Mouse (Mus musculus) monocyte, adult 5-6 weeks (primary cell): Measurements from ENCODE around the gene Gnb5. TPM values are rescaled to one million over a fixed set of nuclear protein-coding genes. Genes with fewer than 3 reads are reported as not detected.
A peak's percentile ranks its signal among the peaks of the same experiment; 100 is the strongest.

Experiments
- ATAC-seq: fragments of 153-309, 156-312 bp; replicated peaks from 2 replicates; pipeline ENCODE4 v1.8.0; 2017; ENCODE audit warnings: mild to moderate bottlenecking; ENCODE audit not compliant: low TSS enrichment, insufficient number of reproducible peaks, severe bottlenecking, poor library complexity, low FRiP score
- total RNA-seq: library from RNA; stranded (forward); fragments of 200-1000, 200-491, 200-594 nt; gene quantifications from 3 replicates; pipeline ENCODE4 v1.2.3, GENCODE M21; 2017

Gnb5 gene
- total RNA-seq: 2.0 to 5.4 TPM (median 4.1 TPM) in 3 replicates

DNA sequence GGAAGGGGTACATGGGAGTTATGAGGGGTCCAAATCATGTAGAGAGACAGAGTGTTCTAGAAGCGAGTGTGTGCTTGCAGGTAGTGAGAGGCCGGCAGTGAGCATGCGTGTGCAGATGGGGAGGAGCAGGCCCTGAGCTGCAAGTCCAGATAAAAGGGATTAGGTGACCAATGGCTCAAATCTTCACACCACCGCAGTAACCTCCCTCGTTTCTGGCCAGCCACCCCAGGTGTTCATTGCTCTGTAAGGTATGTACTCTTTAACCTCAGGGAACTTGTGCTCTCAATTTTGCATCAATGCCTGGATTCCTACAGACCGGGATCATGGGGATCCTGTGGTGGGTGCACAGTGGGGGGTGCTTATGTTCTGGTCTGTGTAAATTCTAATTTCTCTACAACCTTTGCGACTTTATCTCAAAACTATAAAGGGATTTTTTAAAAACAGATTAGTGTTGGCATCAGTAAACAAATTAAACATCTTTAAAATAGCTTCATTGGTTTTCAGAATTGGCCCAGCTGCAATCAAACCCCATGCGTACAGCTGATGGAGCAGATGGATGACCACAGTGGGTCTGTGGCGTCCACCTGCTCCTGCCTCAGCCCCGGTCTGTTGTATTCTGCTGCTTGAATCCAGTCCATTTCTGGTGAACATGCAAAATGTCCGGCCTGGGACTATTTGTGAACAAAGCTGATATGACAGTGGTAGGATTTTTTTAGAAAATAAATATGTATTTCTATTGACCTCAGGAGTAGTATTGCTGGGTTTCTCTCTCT, at the start of gene Gnb5:
Gene Gnb5 (plus strand): TSS at position 163 of the 773 bp plus-strand sequence.
- no peak for ATAC-seq

DNA sequence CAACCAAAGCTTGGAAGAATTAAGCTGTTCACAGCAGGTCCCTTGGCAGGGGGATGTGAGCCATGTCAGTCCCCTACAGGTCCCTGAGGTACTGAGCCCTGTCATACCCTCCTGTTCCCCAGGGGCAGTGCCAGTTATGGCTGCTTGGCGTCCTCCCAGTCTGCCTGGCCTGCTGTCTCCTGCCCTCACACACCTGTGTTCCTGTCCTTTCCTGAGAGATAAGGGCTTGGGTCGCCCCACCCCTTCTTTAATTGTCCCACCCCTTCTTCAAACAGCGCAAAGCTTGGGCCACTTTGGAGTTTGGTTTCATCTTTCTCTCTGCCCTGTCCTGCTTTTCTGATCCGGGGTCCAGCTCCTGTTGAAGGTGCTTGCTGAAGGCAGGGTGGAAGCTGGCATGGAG, 47.3 kb upstream of the Gnb5 start:
- ATAC-seq: no peak

DNA sequence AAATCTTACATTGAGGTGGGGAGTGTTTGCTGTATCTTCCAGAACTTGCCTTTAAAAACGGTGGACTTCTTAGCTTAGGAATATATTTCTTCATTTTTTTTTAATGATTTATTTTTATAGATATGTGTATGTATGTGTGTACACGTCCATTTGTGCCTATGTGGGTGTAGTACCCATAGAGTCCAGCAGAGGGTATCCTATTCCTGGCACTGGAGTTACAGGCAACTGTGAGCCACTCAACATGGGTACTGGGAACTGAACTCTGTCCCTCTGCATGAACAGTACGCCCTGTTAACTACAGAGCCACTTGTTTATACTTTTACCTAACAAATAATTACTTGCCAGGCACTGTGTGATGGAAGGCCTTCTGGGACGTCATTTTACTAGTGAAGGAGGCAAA, 46.4 kb upstream of the Gnb5 start:
- no peak for ATAC-seq

DNA sequence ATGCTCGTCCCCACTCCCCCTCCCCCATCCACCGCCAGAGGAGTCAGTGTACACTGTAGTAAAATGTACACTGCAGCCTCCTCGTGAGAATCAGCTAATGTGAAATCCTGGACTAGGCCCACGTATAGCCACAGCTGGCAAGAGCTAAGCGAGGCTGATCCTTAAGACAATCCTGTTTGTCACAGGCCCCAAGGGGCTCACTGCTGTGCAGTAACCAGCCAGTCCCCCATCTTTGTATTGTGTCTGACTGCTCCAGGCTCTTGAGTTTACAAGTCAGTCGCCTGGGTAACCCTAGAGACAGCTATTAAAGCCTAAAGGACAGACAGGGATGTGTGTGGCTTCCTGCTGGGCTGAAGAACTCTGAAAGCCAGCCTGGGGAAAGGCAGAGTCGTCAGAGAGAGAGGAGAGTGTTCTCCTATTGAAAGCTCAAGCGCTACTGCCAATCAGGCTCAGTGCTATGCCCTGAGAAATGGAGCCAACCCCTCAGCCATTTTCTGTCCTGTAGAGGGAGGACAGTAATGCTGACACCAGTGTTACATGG, 44.7 kb upstream of the Gnb5 start:
- no peak for ATAC-seq

DNA sequence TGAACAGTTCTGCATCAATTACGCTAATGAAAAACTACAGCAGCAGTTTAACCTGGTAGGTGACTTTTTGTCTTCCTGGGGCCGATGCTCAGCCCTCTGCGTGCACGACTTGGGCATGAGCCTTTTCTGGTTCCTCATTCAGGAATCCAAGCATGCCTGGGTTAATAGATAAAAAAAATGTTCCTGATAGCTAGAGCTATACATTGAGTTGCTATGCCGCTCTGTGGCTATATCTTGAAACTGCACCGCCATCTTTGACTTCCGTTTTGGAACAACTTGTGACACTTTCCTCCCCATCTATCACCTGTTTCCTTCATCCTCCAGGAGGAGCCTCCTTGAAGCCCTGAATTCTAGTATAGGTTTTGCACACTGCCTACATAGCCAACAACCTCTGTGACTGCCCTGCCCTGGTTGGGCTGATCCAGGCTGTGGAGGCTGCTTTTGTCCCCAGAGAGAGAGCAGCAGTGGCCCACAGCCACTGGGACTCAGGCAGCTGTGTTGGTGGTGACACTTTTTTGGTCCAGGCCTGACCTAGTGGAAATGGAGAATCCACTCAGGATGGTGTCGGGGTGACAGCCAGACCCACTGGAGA, 43.8 kb upstream of the Gnb5 start:
- ATAC-seq: no peak

DNA sequence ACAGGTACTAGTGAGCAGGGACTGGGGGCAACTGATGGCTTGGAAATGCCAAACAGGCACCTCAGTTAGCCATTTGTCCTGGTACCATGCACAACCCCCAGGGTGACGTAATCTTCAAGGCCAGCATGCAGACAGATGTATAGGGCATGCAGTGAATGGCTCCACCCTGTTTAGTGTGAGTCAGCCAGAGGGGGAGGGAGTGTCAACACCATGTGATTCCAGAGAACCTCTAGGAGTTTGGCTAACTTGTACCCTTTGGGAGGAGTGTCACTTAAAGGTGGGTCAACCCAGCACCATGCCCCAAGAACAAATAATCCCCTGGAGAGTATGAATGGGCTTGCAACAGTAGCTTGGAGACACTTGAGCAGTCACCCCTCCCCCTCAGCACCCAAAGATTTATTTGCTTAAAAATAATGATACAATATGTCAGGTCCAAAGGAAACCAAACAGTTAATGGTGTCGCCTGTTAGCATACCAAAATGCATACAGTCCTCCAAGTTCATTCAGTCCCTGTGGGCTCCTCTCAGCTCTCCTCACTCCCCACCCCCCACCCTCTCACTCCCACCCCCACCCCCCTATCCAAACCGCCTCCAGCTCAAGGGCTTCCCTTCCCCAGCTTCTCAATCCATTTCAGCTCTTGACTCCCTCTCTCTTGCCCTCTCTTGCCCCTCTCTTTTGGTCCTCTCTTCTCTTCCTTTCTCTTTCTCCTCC, 41.9 kb upstream of the Gnb5 start:
- no peak for ATAC-seq

DNA sequence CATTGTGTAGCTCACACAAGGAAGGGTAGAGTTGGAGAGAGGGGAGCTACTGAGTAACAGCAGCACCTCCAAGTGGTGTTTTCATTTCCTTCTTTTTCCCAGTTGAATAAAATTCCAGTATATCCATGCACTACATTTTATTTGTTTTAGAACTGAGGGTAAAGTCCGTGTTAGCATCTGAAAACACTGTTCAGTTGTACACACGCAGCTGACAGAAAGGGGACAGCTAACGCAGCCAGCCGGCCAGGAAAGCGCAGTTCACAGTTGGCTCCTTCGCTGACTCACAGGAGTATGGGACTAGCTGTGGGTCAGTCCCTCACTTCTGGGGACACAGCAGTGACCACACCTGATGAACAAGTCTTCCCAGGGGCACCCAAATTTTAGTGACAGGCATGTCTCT, 38.9 kb upstream of the Gnb5 start:
- ATAC-seq: no peak

DNA sequence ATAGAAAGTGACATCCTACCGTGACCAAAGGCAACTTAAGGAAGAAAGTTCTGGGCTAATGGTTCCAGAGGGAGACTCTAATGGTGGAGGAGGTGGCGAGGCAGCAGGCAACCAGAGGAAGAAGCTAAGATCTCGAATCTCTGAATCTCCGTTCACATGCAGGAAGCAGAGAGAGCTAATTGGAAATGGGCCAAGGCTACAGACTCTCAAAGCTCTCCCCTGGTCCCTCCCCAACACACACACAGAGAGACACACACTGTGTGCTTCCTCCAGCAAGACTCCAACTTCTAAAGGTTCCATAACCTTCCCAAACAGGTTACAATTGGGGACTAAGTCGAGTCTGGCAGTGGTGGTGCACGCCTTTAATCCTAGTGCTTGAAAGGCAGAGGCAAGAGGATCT, 35.7 kb upstream of the Gnb5 start:
- ATAC-seq: no peak

DNA sequence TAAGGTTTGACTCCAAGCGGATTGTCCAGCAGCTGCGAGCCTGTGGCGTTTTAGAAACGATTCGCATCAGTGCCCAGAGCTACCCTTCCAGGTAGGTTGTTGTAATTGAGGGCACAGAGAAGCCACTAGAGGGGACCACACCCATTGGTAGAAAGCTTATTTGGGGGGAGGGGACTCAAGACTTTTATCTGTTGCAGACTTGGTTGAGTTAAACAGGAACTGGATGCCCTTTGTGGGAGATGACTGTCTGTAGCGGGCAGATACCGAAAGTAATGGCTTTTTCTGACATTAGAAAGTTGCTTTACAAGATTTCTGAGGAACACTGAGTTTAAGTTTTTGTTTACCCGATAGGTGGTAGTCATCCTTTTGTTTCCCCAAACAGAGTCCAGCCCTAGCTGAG, 34.5 kb upstream of the Gnb5 start:
- no peak for ATAC-seq

DNA sequence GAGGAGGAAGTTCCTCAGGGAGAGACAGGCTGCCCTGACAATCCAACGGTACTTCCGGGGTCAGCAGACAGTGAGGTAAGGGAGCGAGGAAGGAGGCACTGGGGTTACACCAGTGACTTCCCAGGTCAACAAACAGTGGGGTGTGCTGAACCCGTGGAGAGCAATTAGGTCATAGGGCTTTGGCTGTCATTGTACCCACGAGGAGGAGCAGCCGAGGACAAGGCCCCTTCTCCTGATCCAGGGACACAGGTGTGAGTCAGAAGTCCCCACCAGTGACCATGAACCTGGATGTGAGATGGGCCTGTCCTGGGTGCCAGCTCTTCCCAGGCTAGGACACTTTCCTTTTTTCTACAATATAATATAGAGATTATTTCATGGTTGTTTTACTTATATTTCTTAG, 32.4 kb upstream of the Gnb5 start:
- no peak for ATAC-seq

DNA sequence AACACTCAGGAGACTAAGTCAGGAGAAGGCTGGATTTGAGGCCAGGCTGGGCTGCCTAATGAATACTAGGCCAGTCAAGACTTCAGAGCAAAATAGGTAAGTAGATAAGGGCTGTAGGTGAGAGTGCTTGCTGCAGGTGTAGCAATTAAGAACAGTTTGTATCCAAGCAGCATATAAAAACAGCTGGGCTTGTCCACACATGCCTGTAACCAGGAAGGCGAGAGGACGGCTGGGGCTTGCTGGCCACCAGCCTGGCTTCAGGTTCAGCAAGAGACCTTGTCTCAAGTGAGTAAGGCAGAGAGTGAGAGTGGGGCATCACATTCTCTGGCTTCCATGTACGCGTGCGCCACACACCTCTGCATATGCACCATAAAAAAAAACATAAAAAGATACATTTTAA, 31.6 kb upstream of the Gnb5 start:
- ATAC-seq: no peak

DNA sequence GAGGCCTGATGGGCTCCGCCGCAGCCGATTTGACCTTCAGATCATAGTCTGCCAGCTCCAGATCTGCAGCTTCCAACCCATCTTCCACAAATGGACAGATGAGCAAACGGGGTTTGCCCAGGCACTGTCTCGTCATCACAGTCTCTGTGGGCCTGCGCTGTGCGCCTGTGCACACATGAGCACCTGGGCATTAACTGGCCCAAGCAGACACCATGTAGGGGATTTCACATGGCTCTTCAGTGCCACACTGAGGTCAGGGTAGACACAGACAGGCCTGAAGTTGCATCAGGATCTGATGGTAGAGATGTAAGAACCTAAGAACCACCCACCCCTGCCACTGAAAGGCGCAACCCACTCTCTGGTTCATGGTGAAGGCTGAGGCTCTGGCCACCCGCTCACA, 31.0 kb upstream of the Gnb5 start:
- ATAC-seq: no peak

DNA sequence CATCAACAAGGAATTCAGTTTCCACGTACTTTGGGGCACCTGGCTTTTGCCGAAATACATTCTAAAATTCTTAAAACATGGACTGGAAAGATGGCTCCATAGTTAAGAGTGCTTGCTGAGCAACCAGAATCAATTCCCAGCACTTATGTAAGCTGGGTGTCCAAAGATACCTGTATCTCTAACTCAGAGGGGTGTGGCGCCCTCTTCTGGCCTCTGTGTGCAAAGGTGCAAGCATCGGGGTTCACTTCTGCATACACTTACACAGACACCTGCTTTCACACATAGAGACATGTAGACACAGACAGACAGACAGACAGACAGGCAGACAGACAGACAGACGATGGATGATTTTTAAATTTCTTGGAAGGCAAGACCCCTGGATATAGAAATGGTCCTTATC, 25.3 kb upstream of the Gnb5 start:
- peak; percentile 33; the same call in 1 of the 2 replicates for ATAC-seq

DNA sequence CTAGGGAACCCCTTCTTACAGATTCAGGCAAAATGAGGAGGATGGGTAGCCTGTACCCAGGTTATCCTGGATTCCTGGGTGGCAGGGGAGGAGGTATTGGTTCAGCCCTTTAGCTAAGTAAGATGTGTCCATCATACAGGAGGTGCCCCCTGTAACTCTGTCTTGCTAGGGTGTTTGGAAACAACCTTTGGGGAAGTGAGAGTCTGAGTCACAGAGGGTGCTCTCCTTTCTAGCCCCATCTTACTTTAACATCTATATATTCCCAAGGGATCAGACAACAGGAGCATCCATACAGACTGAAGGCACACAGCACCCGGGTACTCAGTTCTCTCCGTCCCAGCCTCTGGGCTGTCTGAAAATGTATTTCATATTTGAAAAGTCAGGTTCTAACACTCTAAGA, 23.9 kb upstream of the Gnb5 start:
- ATAC-seq: no peak

DNA sequence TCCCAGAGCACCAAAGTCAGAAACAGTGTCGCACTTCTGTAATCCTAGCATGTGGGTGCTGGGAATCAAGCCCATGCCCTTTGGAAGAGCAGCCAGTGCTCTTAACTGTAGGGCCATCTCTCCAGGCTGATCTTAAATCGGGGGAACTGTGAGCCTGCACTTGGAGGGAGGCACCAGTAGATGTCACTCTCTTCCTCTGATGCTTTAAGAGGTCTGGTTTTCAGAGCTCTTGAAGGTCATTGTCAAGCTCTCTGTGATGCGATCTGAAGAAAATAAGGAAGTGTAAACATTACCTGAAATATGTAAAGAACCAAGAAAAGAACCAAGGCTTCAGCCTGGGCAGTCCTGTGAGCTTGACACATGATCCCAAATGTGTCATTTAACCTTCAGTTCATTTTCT, 23.3 kb upstream of the Gnb5 start:
- ATAC-seq: no peak; the same call in 1 of the 2 replicates

DNA sequence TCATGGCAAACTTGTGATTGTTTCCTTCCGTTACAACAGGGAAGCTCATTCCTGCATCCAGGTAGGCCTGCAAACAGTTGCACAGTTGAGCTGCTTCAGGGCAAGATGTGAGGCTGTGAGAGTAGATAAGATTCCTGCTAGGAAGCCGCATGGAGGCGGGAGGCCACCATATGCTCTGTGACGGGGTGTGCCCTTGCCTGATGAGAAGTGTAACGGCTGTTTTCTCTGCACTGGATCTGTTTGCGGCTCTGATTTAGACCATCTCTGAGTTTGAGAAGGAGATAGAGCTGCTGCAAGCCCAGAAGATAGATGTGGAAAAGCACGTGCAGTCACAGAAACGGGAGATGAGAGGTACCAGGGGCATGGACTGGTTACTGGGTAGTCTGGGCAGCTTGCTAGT, 22.5 kb upstream of the Gnb5 start:
- ATAC-seq: no peak

DNA sequence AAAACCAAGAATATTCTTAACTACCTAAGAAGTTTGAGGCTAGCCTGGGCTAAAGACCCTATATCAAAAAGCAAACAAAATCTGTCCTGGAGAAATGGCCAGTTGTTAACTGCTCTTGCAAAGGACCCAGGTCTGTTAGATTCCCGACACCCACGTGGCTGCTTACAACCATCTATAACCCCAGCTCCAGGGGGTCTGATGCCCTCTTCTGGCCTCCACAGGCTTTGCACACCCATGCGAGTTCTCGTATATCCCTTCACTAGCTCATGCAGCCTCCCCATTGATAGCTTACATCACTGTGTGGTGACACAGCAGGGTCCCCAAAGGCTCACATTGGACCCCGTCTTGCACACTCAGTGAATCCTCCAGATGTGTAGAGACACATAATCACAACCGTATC, 20.7 kb upstream of the Gnb5 start:
- no peak for ATAC-seq

DNA sequence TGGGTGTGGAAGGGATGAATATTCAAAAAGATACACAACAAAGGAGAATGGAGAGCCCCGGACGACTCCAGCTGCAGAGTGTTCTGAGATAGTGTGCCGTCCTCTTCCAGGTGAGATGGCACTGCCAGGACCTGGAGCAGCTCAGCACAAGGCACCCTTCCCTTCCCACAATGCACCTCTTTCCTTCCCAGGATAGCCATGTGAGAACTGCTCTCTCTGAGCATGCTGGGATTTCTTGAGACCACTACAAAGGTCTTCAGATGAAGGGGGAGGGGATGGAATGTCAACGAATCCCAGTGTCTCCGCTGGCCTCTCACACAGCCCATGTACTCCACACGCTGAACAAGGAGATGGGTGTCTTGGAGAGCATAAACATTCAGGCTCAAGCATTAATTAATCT, 18.5 kb upstream of the Gnb5 start:
- no peak for ATAC-seq

DNA sequence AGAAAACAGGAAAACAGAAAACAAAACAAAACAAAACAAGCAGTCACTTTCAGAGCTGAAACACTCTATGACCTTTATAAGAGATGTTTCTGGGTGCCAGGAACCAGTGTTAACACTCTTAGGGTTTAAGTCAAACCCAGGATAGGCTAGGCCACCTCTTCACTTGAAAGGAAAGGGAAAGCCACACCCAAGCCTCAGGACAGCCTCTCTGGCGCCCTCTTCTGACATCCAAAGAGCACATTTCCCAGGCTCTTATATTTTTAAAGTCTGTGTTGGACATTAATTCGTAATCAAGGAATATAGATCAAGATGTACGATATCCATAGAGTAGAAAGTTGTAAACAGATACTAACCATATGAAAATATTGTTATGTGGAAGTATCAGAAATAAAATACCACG, 16.5 kb upstream of the Gnb5 start:
- ATAC-seq: no peak

DNA sequence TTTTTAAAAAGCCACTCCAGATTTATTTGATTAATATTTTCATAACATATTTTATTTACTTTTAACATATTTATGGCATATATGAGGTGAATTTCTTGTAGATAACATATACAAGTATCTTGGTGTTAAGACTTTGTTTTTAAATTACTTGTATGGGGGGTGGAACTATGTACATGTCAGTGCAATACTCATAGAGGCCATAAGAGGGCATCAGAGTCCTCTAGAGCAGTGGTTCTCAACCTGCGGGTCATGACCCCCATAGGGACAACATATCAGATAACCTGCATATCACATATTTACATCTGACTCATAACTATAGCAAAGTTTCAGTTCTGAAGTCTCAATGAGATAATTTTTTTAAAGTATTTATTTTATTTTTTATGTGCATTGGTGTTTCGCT, 6.7 kb upstream of the Gnb5 start:
- no peak for ATAC-seq
